Comparison of ENCODE assay signal across 23 mouse cellular contexts in the genomic region with DNA sequence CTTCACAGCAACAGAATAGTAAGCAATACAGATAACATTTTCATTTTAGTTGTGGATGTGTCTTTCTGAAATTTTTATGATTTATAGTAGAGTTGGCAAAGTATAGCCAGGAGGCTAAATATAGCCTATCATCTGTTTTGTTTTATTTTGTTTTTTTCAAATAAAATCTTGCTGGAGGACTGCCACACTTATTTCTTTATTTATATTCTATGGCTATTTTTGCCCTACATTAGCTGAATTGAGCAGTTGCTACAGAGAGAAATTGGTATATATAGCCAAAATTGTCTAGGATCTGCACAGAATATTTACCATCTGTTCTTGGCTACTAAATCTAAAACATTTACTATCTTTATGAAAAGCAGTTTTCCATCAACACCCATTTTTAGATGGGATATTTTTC.
"Had no signal": no experiment of that assay in that cellular context is flagged by ENCODE, and none has a peak within 500 bp of the region (broad histone marks: within the 10 kb centered on the region; RNA-seq: fewer than 3 reads in every experiment).

No protein-coding gene starts in this region.

- H3K9me3 ChIP-seq: limb, embryonic 10.5 days; limb, embryonic 13.5 days; liver, embryonic 12.5 days; liver, embryonic 15.5 days; midbrain, embryonic 10.5 days; neural tube, embryonic 13.5 days; stomach, embryonic 15.5 days had no signal

- H3K27me3 ChIP-seq: limb, embryonic 13.5 days; liver, embryonic 12.5 days; liver, embryonic 15.5 days; megakaryocyte, embryonic 14.5 days; midbrain, embryonic 13.5 days; neural tube, embryonic 13.5 days; stomach, embryonic 15.5 days had no signal

- ATAC-seq: liver, embryonic 12.5 days; midbrain, embryonic 13.5 days; midbrain, embryonic 16.5 days had no signal

- DNase-seq: kidney, adult 18-20 months; kidney, adult 9 months; kidney, postnatal 36 days; layer of hippocampus, postnatal 36 days; liver; lung, adult 18-20 months; lung, postnatal 10 days; retina, postnatal 1 day; right cerebral cortex, postnatal 25 days; spleen, adult 18-20 months; thymus, adult 18-20 months; thymus, postnatal 36 days had no signal

- H3K27ac ChIP-seq: limb, embryonic 10.5 days; limb, embryonic 13.5 days; liver, embryonic 12.5 days; liver, embryonic 15.5 days; midbrain, embryonic 10.5 days; midbrain, embryonic 13.5 days; neural tube, embryonic 13.5 days; stomach, embryonic 15.5 days had no signal

- H3K9ac ChIP-seq: limb, embryonic 13.5 days; liver, embryonic 12.5 days; liver, embryonic 15.5 days; midbrain, embryonic 13.5 days; neural tube, embryonic 13.5 days; stomach, embryonic 15.5 days had no signal

- H3K36me3 ChIP-seq: limb, embryonic 10.5 days; limb, embryonic 13.5 days; liver, embryonic 12.5 days; liver, embryonic 15.5 days; midbrain, embryonic 10.5 days; midbrain, embryonic 13.5 days; neural tube, embryonic 13.5 days; stomach, embryonic 15.5 days had no signal

- H3K4me1 ChIP-seq: limb, embryonic 10.5 days; limb, embryonic 13.5 days; liver, embryonic 12.5 days; liver, embryonic 15.5 days; megakaryocyte, embryonic 14.5 days; midbrain, embryonic 10.5 days; midbrain, embryonic 13.5 days; neural tube, embryonic 13.5 days; stomach, embryonic 15.5 days had no signal

- H3K4me2 ChIP-seq: limb, embryonic 13.5 days; liver, embryonic 12.5 days; liver, embryonic 15.5 days; midbrain, embryonic 13.5 days; neural tube, embryonic 13.5 days; stomach, embryonic 15.5 days had no signal

- H3K4me3 ChIP-seq: limb, embryonic 10.5 days; limb, embryonic 13.5 days; liver, embryonic 12.5 days; liver, embryonic 15.5 days; megakaryocyte, embryonic 14.5 days; midbrain, embryonic 10.5 days; midbrain, embryonic 13.5 days; myocyte; neural tube, embryonic 13.5 days; stomach, embryonic 15.5 days had no signal
